Mouse (Mus musculus): ENCODE results near the gene Trim47.

DNA sequence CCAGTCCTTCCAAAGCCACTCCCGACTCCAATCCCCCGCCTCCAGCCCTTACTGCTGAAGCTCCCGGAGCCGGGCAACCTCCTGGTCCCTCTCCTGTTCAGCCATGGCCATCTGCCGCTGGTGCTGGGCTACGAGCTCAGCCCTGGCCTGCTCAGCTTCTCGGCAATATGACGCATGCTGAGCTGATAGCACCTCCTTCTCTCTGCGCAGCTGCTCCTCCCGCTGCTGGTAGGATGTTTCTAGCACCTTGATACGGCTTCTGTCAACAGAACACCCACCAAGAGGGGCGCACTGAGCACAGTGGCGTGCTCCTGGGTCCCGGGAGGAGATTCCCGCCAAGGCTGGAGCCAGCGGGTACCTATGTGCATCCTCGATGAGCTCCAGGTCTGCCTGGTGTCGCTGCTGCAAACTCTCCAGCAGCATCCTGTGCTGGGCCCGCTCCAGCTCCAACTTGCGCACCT lies 21.8 kb upstream of the Trim47 start:
- TF ChIP-seq POLR2A (IDR thresholded peaks at IDR 0.05; ENCODE audit: insufficient read length, low read depth) (no peak), CEBPB (IDR thresholded peaks at IDR 0.05; ENCODE audit: insufficient read depth, poor library complexity, severe bottlenecking) (no peak), USF1 (IDR thresholded peaks at IDR 0.05; ENCODE audit: low read depth) (no peak), POLR2AphosphoS2 (IDR thresholded peaks at IDR 0.05; ENCODE audit: insufficient read length, low read depth) (no peak), TCF12 (IDR thresholded peaks at IDR 0.05; ENCODE audit: insufficient read depth, poor library complexity, severe bottlenecking) (no peak), E2F4 (IDR thresholded peaks at IDR 0.05; ENCODE audit: insufficient read depth) (no peak), MYOG (IDR thresholded peaks at IDR 0.05; ENCODE audit: control insufficient read depth in 1 of 3, insufficient read depth in 1 of 3, insufficient read length in 2 of 3, low read depth in 2 of 3) (no peak)
